Mouse (Mus musculus): ENCODE measurements around the gene Kif6. TPM values are rescaled to one million over a fixed set of nuclear protein-coding genes. Genes with fewer than 3 reads are reported as not detected.

Gene Kif6
- polyA plus RNA-seq, 1 experiment from 2014 or later: 1.2 TPM

GRCm38 (mm10) chr17:49624572-49624971 lies 9.6 kb downstream of the Kif6 start:
- H3K9me3 ChIP-seq (replicated peaks; ENCODE audit: control insufficient read depth, low read length): no peaks in the 10 kb centered on the region
- no peaks in the 10 kb centered on the region for H3K4me1 ChIP-seq (ENCODE audit: control insufficient read depth, insufficient read depth, low read length)
- H3K36me3 ChIP-seq (ENCODE audit: control insufficient read depth, insufficient read depth, low read length): no peaks in the 10 kb centered on the region
- H3K27me3 ChIP-seq (ENCODE audit: control insufficient read depth, insufficient read depth, low read length): no peaks in the 10 kb centered on the region
- no peak overlapping the region for H3K9ac ChIP-seq (ENCODE audit: low read length)
- 72% methylated on average over 9 of the region's 9 CpGs for WGBS
- H3K4me2 ChIP-seq (ENCODE audit: low read depth, low read length): no peak overlapping the region
- no peak overlapping the region for H3K27ac ChIP-seq (ENCODE audit: low read length)
- H3K4me3 ChIP-seq (replicated peaks; ENCODE audit: low read length): no peak overlapping the region
- ATAC-seq (ENCODE audit: insufficient read depth, low FRiP score): no peak

- H3K27ac ChIP-seq (ENCODE audit: low read length): no peak overlapping the region
- ATAC-seq (ENCODE audit: insufficient read depth, low FRiP score): peak; percentile 90
- H3K36me3 ChIP-seq (ENCODE audit: control insufficient read depth, insufficient read depth, low read length): no peaks in the 10 kb centered on the region
- no peaks in the 10 kb centered on the region for H3K9me3 ChIP-seq (replicated peaks; ENCODE audit: control insufficient read depth, low read length)
- H3K27me3 ChIP-seq (ENCODE audit: control insufficient read depth, insufficient read depth, low read length): no peaks in the 10 kb centered on the region
- H3K4me2 ChIP-seq (ENCODE audit: low read depth, low read length): no peak overlapping the region
- no peaks in the 10 kb centered on the region for H3K4me1 ChIP-seq (ENCODE audit: control insufficient read depth, insufficient read depth, low read length)
- WGBS: 71% methylated on average over 13 of the region's 13 CpGs
- no peak overlapping the region for H3K9ac ChIP-seq (ENCODE audit: low read length)
- H3K4me3 ChIP-seq (replicated peaks; ENCODE audit: low read length): no peak overlapping the region
Observed at GRCm38 (mm10) chr17:49627011-49627794, 12.3 kb downstream of the Kif6 start.

GRCm38 (mm10) chr17:49628875-49629274 lies 13.9 kb downstream of the Kif6 start:
- ATAC-seq (ENCODE audit: insufficient read depth, low FRiP score): no peak
- H3K4me1 ChIP-seq (ENCODE audit: control insufficient read depth, insufficient read depth, low read length): no peaks in the 10 kb centered on the region; the same call in 1 of the 2 replicates
- H3K4me3 ChIP-seq (replicated peaks; ENCODE audit: low read length): no peak overlapping the region
- no peak overlapping the region for H3K4me2 ChIP-seq (ENCODE audit: low read depth, low read length)
- no peak overlapping the region for H3K27ac ChIP-seq (ENCODE audit: low read length)
- H3K9me3 ChIP-seq (replicated peaks; ENCODE audit: control insufficient read depth, low read length): no peaks in the 10 kb centered on the region
- no peaks in the 10 kb centered on the region for H3K27me3 ChIP-seq (ENCODE audit: control insufficient read depth, insufficient read depth, low read length)
- 94% methylated on average over 8 of the region's 8 CpGs for WGBS
- no peak overlapping the region for H3K9ac ChIP-seq (ENCODE audit: low read length)
- no peaks in the 10 kb centered on the region for H3K36me3 ChIP-seq (ENCODE audit: control insufficient read depth, insufficient read depth, low read length)

- H3K27me3 ChIP-seq (ENCODE audit: control insufficient read depth, insufficient read depth, low read length): no peaks in the 10 kb centered on the region
- H3K36me3 ChIP-seq (ENCODE audit: control insufficient read depth, insufficient read depth, low read length): no peaks in the 10 kb centered on the region
- H3K9ac ChIP-seq (ENCODE audit: low read length): no peak overlapping the region
- H3K4me1 ChIP-seq (ENCODE audit: control insufficient read depth, insufficient read depth, low read length): no peaks in the 10 kb centered on the region; the same call in 1 of the 2 replicates
- ATAC-seq (ENCODE audit: insufficient read depth, low FRiP score): no peak
- WGBS: 43% methylated on average over 8 of the region's 8 CpGs
- no peaks in the 10 kb centered on the region for H3K9me3 ChIP-seq (replicated peaks; ENCODE audit: control insufficient read depth, low read length)
- H3K4me2 ChIP-seq (ENCODE audit: low read depth, low read length): no peak overlapping the region
- no peak overlapping the region for H3K27ac ChIP-seq (ENCODE audit: low read length)
- no peak overlapping the region for H3K4me3 ChIP-seq (replicated peaks; ENCODE audit: low read length)
Observed at GRCm38 (mm10) chr17:49633041-49633440, 18.1 kb downstream of the Kif6 start.

- no peaks in the 10 kb centered on the region for H3K27me3 ChIP-seq (ENCODE audit: control insufficient read depth, insufficient read depth, low read length)
- 72% methylated on average over 6 of the region's 6 CpGs for WGBS
- H3K4me2 ChIP-seq (ENCODE audit: low read depth, low read length): no peak overlapping the region
- no peak overlapping the region for H3K9ac ChIP-seq (ENCODE audit: low read length)
- H3K36me3 ChIP-seq (ENCODE audit: control insufficient read depth, insufficient read depth, low read length): no peaks in the 10 kb centered on the region
- no peaks in the 10 kb centered on the region for H3K9me3 ChIP-seq (replicated peaks; ENCODE audit: control insufficient read depth, low read length)
- no peak overlapping the region for H3K4me3 ChIP-seq (replicated peaks; ENCODE audit: low read length)
- H3K27ac ChIP-seq (ENCODE audit: low read length): peak overlapping the region; percentile 5; the same call in 1 of the 2 replicates
- ATAC-seq (ENCODE audit: insufficient read depth, low FRiP score): no peak
- H3K4me1 ChIP-seq (ENCODE audit: control insufficient read depth, insufficient read depth, low read length): no peaks in the 10 kb centered on the region
Observed at GRCm38 (mm10) chr17:49641903-49642302, 27.0 kb downstream of the Kif6 start.

- H3K27me3 ChIP-seq (ENCODE audit: control insufficient read depth, insufficient read depth, low read length): no peaks in the 10 kb centered on the region
- no peaks in the 10 kb centered on the region for H3K9me3 ChIP-seq (replicated peaks; ENCODE audit: control insufficient read depth, low read length)
- H3K4me2 ChIP-seq (ENCODE audit: low read depth, low read length): no peak overlapping the region
- H3K9ac ChIP-seq (ENCODE audit: low read length): no peak overlapping the region
- WGBS: 85% methylated on average over 8 of the region's 8 CpGs
- no peak overlapping the region for H3K27ac ChIP-seq (ENCODE audit: low read length)
- no peak for ATAC-seq (ENCODE audit: insufficient read depth, low FRiP score)
- H3K4me3 ChIP-seq (replicated peaks; ENCODE audit: low read length): no peak overlapping the region
- no peaks in the 10 kb centered on the region for H3K4me1 ChIP-seq (ENCODE audit: control insufficient read depth, insufficient read depth, low read length)
- H3K36me3 ChIP-seq (ENCODE audit: control insufficient read depth, insufficient read depth, low read length): no peaks in the 10 kb centered on the region
Observed at GRCm38 (mm10) chr17:49642336-49642735, 27.4 kb downstream of the Kif6 start.

- no peak overlapping the region for H3K27ac ChIP-seq (ENCODE audit: low read length)
- WGBS: 89% methylated on average over 11 of the region's 11 CpGs
- H3K4me3 ChIP-seq (replicated peaks; ENCODE audit: low read length): no peak overlapping the region
- no peak overlapping the region for H3K9ac ChIP-seq (ENCODE audit: low read length)
- no peaks in the 10 kb centered on the region for H3K4me1 ChIP-seq (ENCODE audit: control insufficient read depth, insufficient read depth, low read length)
- H3K27me3 ChIP-seq (ENCODE audit: control insufficient read depth, insufficient read depth, low read length): no peaks in the 10 kb centered on the region
- no peak overlapping the region for H3K4me2 ChIP-seq (ENCODE audit: low read depth, low read length)
- no peak for ATAC-seq (ENCODE audit: insufficient read depth, low FRiP score)
- H3K9me3 ChIP-seq (replicated peaks; ENCODE audit: control insufficient read depth, low read length): no peaks in the 10 kb centered on the region
- H3K36me3 ChIP-seq (ENCODE audit: control insufficient read depth, insufficient read depth, low read length): no peaks in the 10 kb centered on the region
Observed at GRCm38 (mm10) chr17:49642889-49643490, 28.1 kb downstream of the Kif6 start.

- peaks cover 8% of the 10 kb centered on the region; the same call in 1 of the 2 replicates for H3K9me3 ChIP-seq (replicated peaks; ENCODE audit: control insufficient read depth, low read length)
- no peak overlapping the region for H3K27ac ChIP-seq (ENCODE audit: low read length)
- ATAC-seq (ENCODE audit: insufficient read depth, low FRiP score): no peak
- no peak overlapping the region for H3K9ac ChIP-seq (ENCODE audit: low read length)
- H3K4me2 ChIP-seq (ENCODE audit: low read depth, low read length): no peak overlapping the region
- H3K4me1 ChIP-seq (ENCODE audit: control insufficient read depth, insufficient read depth, low read length): no peaks in the 10 kb centered on the region
- H3K36me3 ChIP-seq (ENCODE audit: control insufficient read depth, insufficient read depth, low read length): no peaks in the 10 kb centered on the region
- WGBS: 97% methylated on average over 5 of the region's 5 CpGs
- H3K4me3 ChIP-seq (replicated peaks; ENCODE audit: low read length): no peak overlapping the region
- H3K27me3 ChIP-seq (ENCODE audit: control insufficient read depth, insufficient read depth, low read length): no peaks in the 10 kb centered on the region
Observed at GRCm38 (mm10) chr17:49646267-49646666, 31.3 kb downstream of the Kif6 start.

GRCm38 (mm10) chr17:49648970-49649369 lies 34.0 kb downstream of the Kif6 start:
- no peaks in the 10 kb centered on the region for H3K27me3 ChIP-seq (ENCODE audit: control insufficient read depth, insufficient read depth, low read length)
- no peak overlapping the region for H3K9ac ChIP-seq (ENCODE audit: low read length)
- H3K4me2 ChIP-seq (ENCODE audit: low read depth, low read length): no peak overlapping the region
- H3K9me3 ChIP-seq (replicated peaks; ENCODE audit: control insufficient read depth, low read length): peaks cover 8% of the 10 kb centered on the region; the same call in 1 of the 2 replicates
- H3K4me1 ChIP-seq (ENCODE audit: control insufficient read depth, insufficient read depth, low read length): no peaks in the 10 kb centered on the region
- no peak overlapping the region for H3K4me3 ChIP-seq (replicated peaks; ENCODE audit: low read length)
- no peak overlapping the region for H3K27ac ChIP-seq (ENCODE audit: low read length)
- no peak for ATAC-seq (ENCODE audit: insufficient read depth, low FRiP score)
- no peaks in the 10 kb centered on the region for H3K36me3 ChIP-seq (ENCODE audit: control insufficient read depth, insufficient read depth, low read length)
- WGBS: 52% methylated on average over 2 of the region's 2 CpGs
